Mouse (Mus musculus): ENCODE measurements around the gene Zswim1.
"Not testable (repeated sequence)": the region's sequence is repeated elsewhere in the genome, so short reads cannot be mapped to it uniquely, and the experiment has no call there.

The Zswim1 gene

GRCm38 (mm10) chr2:164793236-164793635 lies 29.2 kb upstream of the Zswim1 start:
- peak; percentile 43 to 71 for DNase-seq (ENCODE audit: low spot score in 2 of 2)

GRCm38 (mm10) chr2:164793772-164794171 lies 28.7 kb upstream of the Zswim1 start:
- DNase-seq (ENCODE audit: low spot score in 2 of 2): no peak

GRCm38 (mm10) chr2:164794293-164794692 lies 28.2 kb upstream of the Zswim1 start:
- peak; percentile 51 to 82 for DNase-seq (ENCODE audit: low spot score in 2 of 2)

- DNase-seq (ENCODE audit: low spot score in 2 of 2): no peak
Observed at GRCm38 (mm10) chr2:164795868-164796267, 26.6 kb upstream of the Zswim1 start.

GRCm38 (mm10) chr2:164798554-164798953 lies 23.9 kb upstream of the Zswim1 start:
- DNase-seq (ENCODE audit: low spot score in 2 of 2): not testable (repeated sequence)

GRCm38 (mm10) chr2:164800252-164801004 lies 22.1 kb upstream of the Zswim1 start:
- DNase-seq (ENCODE audit: low spot score in 2 of 2): no peak

- DNase-seq (ENCODE audit: low spot score in 2 of 2): no peak
Observed at GRCm38 (mm10) chr2:164803201-164803920, 19.1 kb upstream of the Zswim1 start.

GRCm38 (mm10) chr2:164803921-164804313 lies 18.6 kb upstream of the Zswim1 start:
- DNase-seq (ENCODE audit: low spot score in 2 of 2): no peak

- peak; percentile 98 for DNase-seq (ENCODE audit: low spot score in 2 of 2)
Observed at GRCm38 (mm10) chr2:164804533-164805331, 17.8 kb upstream of the Zswim1 start, which contains the start of the genes Acot8 and Zswim3. TSS of gene Acot8 (minus strand) at chr2:164804882. TSS of gene Zswim3 (plus strand) at chr2:164805098.

GRCm38 (mm10) chr2:164805332-164805718 lies 17.2 kb upstream of the Zswim1 start:
- DNase-seq (ENCODE audit: low spot score in 2 of 2): no peak

- no peak for DNase-seq (ENCODE audit: low spot score in 2 of 2)
Observed at GRCm38 (mm10) chr2:164806614-164807013, 15.9 kb upstream of the Zswim1 start.

- no peak for DNase-seq (ENCODE audit: low spot score in 2 of 2)
Observed at GRCm38 (mm10) chr2:164813557-164813956, 8.9 kb upstream of the Zswim1 start.

- no peak for DNase-seq (ENCODE audit: low spot score in 2 of 2)
Observed at GRCm38 (mm10) chr2:164815348-164815747, 7.1 kb upstream of the Zswim1 start.

- no peak for DNase-seq (ENCODE audit: low spot score in 2 of 2)
Observed at GRCm38 (mm10) chr2:164815821-164816220, 6.7 kb upstream of the Zswim1 start.

- no peak for DNase-seq (ENCODE audit: low spot score in 2 of 2)
Observed at GRCm38 (mm10) chr2:164817206-164817605, 5.3 kb upstream of the Zswim1 start.

GRCm38 (mm10) chr2:164817703-164818102 lies 4.8 kb upstream of the Zswim1 start:
- DNase-seq (ENCODE audit: low spot score in 2 of 2): no peak

GRCm38 (mm10) chr2:164821060-164821459 lies 1.4 kb upstream of the Zswim1 start:
- no peak for DNase-seq (ENCODE audit: low spot score in 2 of 2)

- peak in 1 of 2 experiments; percentile 19 for DNase-seq (ENCODE audit: low spot score in 2 of 2)
Observed at GRCm38 (mm10) chr2:164823181-164823585, 697 bp downstream of the Zswim1 start.

GRCm38 (mm10) chr2:164823969-164824368 lies 1.5 kb downstream of the Zswim1 start:
- no peak for DNase-seq (ENCODE audit: low spot score in 2 of 2)

GRCm38 (mm10) chr2:164825521-164825920 lies 3.0 kb downstream of the Zswim1 start:
- DNase-seq (ENCODE audit: low spot score in 2 of 2): no peak

GRCm38 (mm10) chr2:164827146-164827850 lies 4.8 kb downstream of the Zswim1 start:
- no peak for DNase-seq (ENCODE audit: low spot score in 2 of 2)
